Mouse (Mus musculus): ENCODE data around the gene Megf11. TPM values are rescaled to one million over a fixed set of nuclear protein-coding genes. Genes with fewer than 3 reads are reported as not detected.

The Megf11 gene
- polyA plus RNA-seq, 2 experiments = 0.80 to 1.0 TPM

DNA sequence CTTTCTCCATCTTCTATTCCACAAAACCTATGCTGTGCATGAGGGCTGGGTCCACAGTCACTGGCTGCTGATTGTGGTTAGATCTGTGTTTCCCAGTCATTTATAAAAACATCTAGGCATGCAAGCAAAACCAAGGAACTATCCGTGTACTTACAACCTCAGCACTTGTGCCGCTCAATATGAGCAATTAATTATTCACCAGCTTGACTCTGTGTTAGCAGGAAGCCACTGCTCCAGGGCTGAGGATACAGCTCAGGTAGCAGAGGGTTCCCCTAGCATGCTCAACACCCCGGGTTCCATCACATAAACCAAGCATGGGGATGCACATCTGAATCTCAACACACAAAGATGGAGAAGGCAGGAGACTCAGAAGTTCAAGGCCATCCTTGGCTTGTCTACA lies 233.0 kb downstream of the Megf11 start:
- WGBS = 76% methylated on average over 3 of the region's 3 CpGs
- H3K9me3 ChIP-seq (ENCODE audit: control insufficient read depth, low read length) = no peaks in the 10 kb centered on the region
- no peak overlapping the region for H3K4me3 ChIP-seq (replicated peaks; ENCODE audit: low read length)
- ATAC-seq (ENCODE audit: low FRiP score, low read depth) = no peak
- no peak for TF ChIP-seq POLR2A (IDR thresholded peaks at IDR 0.05; ENCODE audit: borderline replicate concordance, extremely low read depth, insufficient read depth, insufficient read length)
- no peaks in the 10 kb centered on the region for H3K36me3 ChIP-seq (ENCODE audit: control insufficient read depth, insufficient read depth, low read length)
- H3K27me3 ChIP-seq (ENCODE audit: control insufficient read depth, insufficient read depth, low read length) = no peaks in the 10 kb centered on the region
- H3K4me2 ChIP-seq (replicated peaks; ENCODE audit: low read depth, low read length, severe bottlenecking) = no peak overlapping the region
- H3K27ac ChIP-seq (replicated peaks; ENCODE audit: low read depth, low read length) = no peak overlapping the region
- no peaks in the 10 kb centered on the region for H3K4me1 ChIP-seq (ENCODE audit: control insufficient read depth, insufficient read depth, low read length)
- DNase-seq (ENCODE audit: low spot score) = no peak
- no peak overlapping the region for H3K9ac ChIP-seq (ENCODE audit: low read depth, low read length, severe bottlenecking)

DNA sequence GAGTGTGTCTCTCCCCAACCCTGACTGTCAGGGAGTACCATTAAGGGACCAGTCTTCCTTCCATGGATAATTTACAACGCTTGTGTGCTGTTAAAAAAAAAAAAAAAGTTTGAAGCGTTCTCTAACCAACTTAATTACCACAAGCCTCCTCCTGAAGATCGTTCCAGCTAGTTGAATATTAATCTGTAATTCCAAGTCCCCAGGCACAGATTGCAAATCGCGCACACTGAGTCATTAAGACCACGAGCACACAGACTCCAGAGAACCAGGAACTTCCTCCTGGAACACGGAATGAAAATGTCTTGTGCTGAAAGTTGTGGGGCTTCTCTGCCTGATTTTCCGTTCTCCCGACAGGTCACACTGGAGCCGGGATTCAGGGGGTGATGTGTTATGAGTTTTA lies 234.0 kb downstream of the Megf11 start:
- ATAC-seq (ENCODE audit: low FRiP score, low read depth) (no peak), DNase-seq (ENCODE audit: low spot score) (no peak)
- Histone ChIP-seq H3K9me3 (ENCODE audit: control insufficient read depth, low read length) (no peaks in the 10 kb centered on the region), H3K4me3 (replicated peaks; ENCODE audit: low read length) (no peak overlapping the region), H3K4me1 (ENCODE audit: control insufficient read depth, insufficient read depth, low read length) (no peaks in the 10 kb centered on the region), H3K27ac (replicated peaks; ENCODE audit: low read depth, low read length) (no peak overlapping the region), H3K27me3 (ENCODE audit: control insufficient read depth, insufficient read depth, low read length) (no peaks in the 10 kb centered on the region), H3K9ac (ENCODE audit: low read depth, low read length, severe bottlenecking) (no peak overlapping the region), H3K36me3 (ENCODE audit: control insufficient read depth, insufficient read depth, low read length) (no peaks in the 10 kb centered on the region), H3K4me2 (replicated peaks; ENCODE audit: low read depth, low read length, severe bottlenecking) (no peak overlapping the region)
- WGBS = 60% methylated on average over 10 of the region's 10 CpGs
- TF ChIP-seq POLR2A (IDR thresholded peaks at IDR 0.05; ENCODE audit: borderline replicate concordance, extremely low read depth, insufficient read depth, insufficient read length) = no peak

DNA sequence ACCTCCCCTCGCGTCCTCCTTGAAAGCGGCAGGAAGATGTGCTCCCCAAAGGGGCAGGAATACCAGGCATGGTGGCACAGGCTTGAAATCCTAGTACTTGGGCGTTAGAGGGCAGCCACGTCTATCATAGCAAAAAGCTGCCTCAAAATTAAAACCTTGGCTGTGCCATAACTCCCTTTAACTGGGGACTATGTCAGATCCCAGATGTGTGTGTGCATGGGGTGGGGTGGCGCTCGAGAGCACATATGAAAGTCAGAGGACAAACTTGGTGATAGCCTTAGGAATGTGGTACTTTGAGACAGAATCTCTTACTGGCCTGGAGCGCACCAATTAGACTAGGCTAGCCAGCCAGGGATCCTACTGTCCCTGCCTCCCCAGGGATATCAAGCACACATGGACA lies 235.2 kb downstream of the Megf11 start:
- Histone ChIP-seq H3K4me3 (replicated peaks; ENCODE audit: low read length) (no peak overlapping the region), H3K27me3 (ENCODE audit: control insufficient read depth, insufficient read depth, low read length) (no peaks in the 10 kb centered on the region), H3K4me2 (replicated peaks; ENCODE audit: low read depth, low read length, severe bottlenecking) (no peak overlapping the region), H3K36me3 (ENCODE audit: control insufficient read depth, insufficient read depth, low read length) (no peaks in the 10 kb centered on the region), H3K9ac (ENCODE audit: low read depth, low read length, severe bottlenecking) (no peak overlapping the region), H3K27ac (replicated peaks; ENCODE audit: low read depth, low read length) (no peak overlapping the region), H3K9me3 (ENCODE audit: control insufficient read depth, low read length) (no peaks in the 10 kb centered on the region), H3K4me1 (ENCODE audit: control insufficient read depth, insufficient read depth, low read length) (no peaks in the 10 kb centered on the region)
- no peak for ATAC-seq (ENCODE audit: low FRiP score, low read depth)
- WGBS = 50% methylated on average over 8 of the region's 8 CpGs
- no peak for TF ChIP-seq POLR2A (IDR thresholded peaks at IDR 0.05; ENCODE audit: borderline replicate concordance, extremely low read depth, insufficient read depth, insufficient read length)
- no peak for DNase-seq (ENCODE audit: low spot score)

DNA sequence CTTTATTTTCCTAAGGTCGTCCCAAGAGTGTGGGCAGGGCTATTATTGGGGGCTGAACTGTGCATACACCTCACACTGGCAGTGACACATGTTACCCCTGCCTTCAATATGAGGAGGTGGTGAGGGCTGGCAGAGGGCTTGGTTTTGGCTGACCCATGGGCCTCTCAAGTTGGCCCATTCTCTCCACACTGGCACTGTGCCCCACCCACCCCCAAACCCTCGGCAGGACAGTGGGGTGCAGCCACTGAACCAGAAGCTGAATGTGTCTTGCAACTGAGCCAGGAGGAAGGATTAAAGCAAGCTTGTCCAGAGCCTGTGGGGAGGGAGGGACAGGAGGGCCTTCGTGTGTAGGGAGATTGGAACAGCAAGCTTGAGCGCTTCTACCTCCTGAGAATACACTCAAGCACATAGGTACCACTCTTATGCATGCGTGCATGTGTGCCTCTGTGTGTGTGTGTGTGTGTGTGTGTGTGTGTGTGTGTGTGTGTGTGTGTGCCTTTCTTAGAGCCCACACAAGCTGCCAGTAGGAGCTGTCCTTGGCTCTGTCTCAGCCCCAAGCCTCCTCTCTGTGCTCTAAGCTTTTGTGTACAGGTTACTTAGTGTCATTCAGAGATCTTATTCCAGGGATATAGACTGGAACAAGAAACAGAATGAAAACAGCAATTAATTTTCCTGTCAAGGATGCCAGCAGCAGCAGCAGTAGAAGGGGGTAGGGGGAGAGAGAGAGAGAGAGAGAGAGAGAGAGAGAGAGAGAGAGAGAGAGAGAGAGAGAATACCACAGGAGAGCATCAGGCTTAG lies 236.3 kb downstream of the Megf11 start:
- Histone ChIP-seq H3K9ac (ENCODE audit: low read depth, low read length, severe bottlenecking) (no peak overlapping the region), H3K9me3 (ENCODE audit: control insufficient read depth, low read length) (no peaks in the 10 kb centered on the region), H3K27me3 (ENCODE audit: control insufficient read depth, insufficient read depth, low read length) (no peaks in the 10 kb centered on the region), H3K36me3 (ENCODE audit: control insufficient read depth, insufficient read depth, low read length) (no peaks in the 10 kb centered on the region), H3K4me3 (replicated peaks; ENCODE audit: low read length) (no peak overlapping the region), H3K4me1 (ENCODE audit: control insufficient read depth, insufficient read depth, low read length) (no peaks in the 10 kb centered on the region), H3K27ac (replicated peaks; ENCODE audit: low read depth, low read length) (no peak overlapping the region), H3K4me2 (replicated peaks; ENCODE audit: low read depth, low read length, severe bottlenecking) (no peak overlapping the region)
- WGBS = 56% methylated on average over 5 of the region's 5 CpGs
- ATAC-seq (ENCODE audit: low FRiP score, low read depth) (no peak), DNase-seq (ENCODE audit: low spot score) (no peak)
- no peak for TF ChIP-seq POLR2A (IDR thresholded peaks at IDR 0.05; ENCODE audit: borderline replicate concordance, extremely low read depth, insufficient read depth, insufficient read length)

DNA sequence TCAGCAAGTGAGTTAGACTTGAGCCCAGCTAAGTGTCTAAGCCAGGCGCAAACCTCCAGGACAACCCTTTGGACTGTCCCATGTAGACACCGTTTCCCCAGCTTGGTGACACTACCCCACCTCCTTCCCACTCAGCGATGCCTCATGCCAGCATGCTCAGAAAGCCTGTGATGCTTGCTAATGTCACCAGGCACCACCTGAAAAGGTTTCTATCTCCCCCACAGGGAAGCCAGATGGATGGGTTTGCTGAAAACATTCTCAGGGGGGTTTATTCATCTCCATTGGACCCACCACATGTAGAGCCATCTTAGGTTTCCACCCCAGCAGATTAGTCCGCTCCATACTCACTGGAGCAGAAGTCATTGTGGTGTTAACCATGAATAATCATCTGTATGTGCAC lies 237.9 kb downstream of the Megf11 start:
- H3K4me2 ChIP-seq (replicated peaks; ENCODE audit: low read depth, low read length, severe bottlenecking) = no peak overlapping the region

More for the DNA sequence above, 237.9 kb downstream of the Megf11 start:
- no peaks in the 10 kb centered on the region for H3K9me3 ChIP-seq (ENCODE audit: control insufficient read depth, low read length)
- no peaks in the 10 kb centered on the region for H3K27me3 ChIP-seq (ENCODE audit: control insufficient read depth, insufficient read depth, low read length)
- no peak for TF ChIP-seq POLR2A (IDR thresholded peaks at IDR 0.05; ENCODE audit: borderline replicate concordance, extremely low read depth, insufficient read depth, insufficient read length)
- no peak overlapping the region for H3K4me3 ChIP-seq (replicated peaks; ENCODE audit: low read length)
- no peaks in the 10 kb centered on the region for H3K36me3 ChIP-seq (ENCODE audit: control insufficient read depth, insufficient read depth, low read length)
- H3K4me1 ChIP-seq (ENCODE audit: control insufficient read depth, insufficient read depth, low read length) = no peaks in the 10 kb centered on the region
- WGBS = 93% methylated on average over 4 of the region's 4 CpGs
- DNase-seq (ENCODE audit: low spot score) (no peak), ATAC-seq (ENCODE audit: low FRiP score, low read depth) (no peak)
- H3K9ac ChIP-seq (ENCODE audit: low read depth, low read length, severe bottlenecking) = no peak overlapping the region
- H3K27ac ChIP-seq (replicated peaks; ENCODE audit: low read depth, low read length) = no peak overlapping the region
